Mouse (Mus musculus): ENCODE results near the gene Gm9999.

- TF ChIP-seq TAL1 (IDR thresholded peaks at IDR 0.05; ENCODE audit: low read length) (no peak), GATA1 (IDR thresholded peaks at IDR 0.05; ENCODE audit: low read length) (no peak)
Observed at GRCm38 (mm10) chr7:46975456-46975855, 7.9 kb upstream of the Gm9999 start.
